Mouse (Mus musculus) kidney, adult 2 months (tissue): ENCODE data around the gene Gpr85. TPM values are rescaled to one million over a fixed set of nuclear protein-coding genes. Genes with fewer than 3 reads are reported as not detected.
A peak's percentile ranks its signal among the peaks of the same experiment; 100 is the strongest.

Experiments used
- DNase-seq: peaks from one replicate; pipeline ENCODE4 v3.0.0; 2021
- H3K27ac ChIP-seq: fragments of 200-500 bp; 2 replicates; pipeline ENCODE4 v1.5.1; 2012; ENCODE audit warnings: low read depth, low read length, control low read depth, inconsistent platforms; ENCODE audit not compliant: insufficient read depth
- H3K27me3 ChIP-seq: fragments of 200-500 bp; replicated peaks from 2 replicates; pipeline ENCODE4 v1.6.1; 2012; ENCODE audit warnings: mild to moderate bottlenecking, moderate library complexity, low read length, inconsistent platforms; ENCODE audit not compliant: control insufficient read depth, insufficient read depth
- H3K36me3 ChIP-seq: fragments of 200-500 bp; 2 replicates; pipeline ENCODE4 v1.6.1; 2012; ENCODE audit warnings: mild to moderate bottlenecking, moderate library complexity, low read length, inconsistent platforms; ENCODE audit not compliant: control insufficient read depth, insufficient read depth
- H3K4me1 ChIP-seq: fragments of 200-500 bp; 2 replicates; pipeline ENCODE4 v1.6.1; 2011; ENCODE audit warnings: low read length; ENCODE audit not compliant: control insufficient read depth, insufficient read depth
- H3K4me3 ChIP-seq: fragments of 200-500 bp; 2 replicates; pipeline ENCODE4 v1.5.1; 2011; ENCODE audit warnings: mild to moderate bottlenecking, low read depth, low read length, control low read depth; ENCODE audit not compliant: insufficient read depth
- CTCF ChIP-seq: fragments of 200-500 bp; conservative IDR thresholded peaks from 2 replicates; pipeline ENCODE4 v1.5.1; 2011; ENCODE audit warnings: low read depth, mild to moderate bottlenecking, control low read depth, low read length, moderate library complexity, mixed read lengths; ENCODE audit not compliant: insufficient read depth, insufficient read length
- POLR2A ChIP-seq: fragments of 200-500 bp; IDR thresholded peaks from one replicate; pipeline ENCODE4 v1.6.1; 2011; ENCODE audit warnings: low read depth, low read length, control low read depth
- WGBS: fragments of 180-500 bp; shearing (Covaris S2); methylation state at CpG from one replicate; pipeline ENCODE4 v1.1.7; 2018; 5-methylcytosine and 5-hydroxymethylcytosine counted together
- polyA plus RNA-seq: library from polyadenylated mRNA; depleted of rRNA; stranded (reverse); fragments of >200 nt; gene quantifications from 2 replicates; pipeline ENCODE4 v1.2.3, GENCODE M21; 2012

Gene Gpr85
- polyA plus RNA-seq, 1 experiment, result 1.1 TPM

DNA sequence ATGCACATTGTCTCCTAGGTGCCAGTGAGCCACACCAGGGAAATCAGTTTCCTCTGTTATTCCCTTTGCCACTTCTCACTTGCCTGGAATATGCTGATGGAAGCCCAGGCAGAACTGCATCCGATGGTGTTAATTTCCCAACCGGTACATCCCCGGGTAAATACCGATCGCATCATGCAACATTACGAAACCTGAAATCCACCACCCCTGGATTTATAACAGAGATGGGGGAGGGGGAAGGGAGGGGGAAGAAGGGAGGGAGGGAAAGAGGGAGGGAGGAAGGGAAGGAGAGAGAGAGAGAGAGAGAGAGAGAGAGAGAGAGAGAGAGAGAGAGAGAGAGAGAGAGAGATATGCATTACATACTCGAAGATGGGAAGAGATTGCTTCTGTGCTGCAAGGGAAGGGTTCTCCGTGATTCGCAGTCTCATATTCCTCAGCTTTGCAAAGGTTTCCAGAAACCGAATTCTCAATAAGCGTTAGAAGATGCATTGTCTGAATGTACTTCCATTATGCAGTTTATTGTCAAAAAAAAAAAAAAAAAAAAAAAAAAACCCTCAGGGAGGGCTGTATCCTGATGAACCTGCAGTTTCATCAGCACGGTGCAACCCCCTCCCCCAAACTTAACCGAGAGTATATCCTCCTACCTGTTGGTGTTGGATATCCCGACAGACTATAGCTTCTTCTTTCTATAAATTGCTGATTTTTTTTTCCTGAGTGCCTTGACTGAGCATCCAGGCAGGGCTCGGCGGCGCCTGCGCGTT is 1.6 kb downstream of the Gpr85 start:
- no peak for DNase-seq

DNA sequence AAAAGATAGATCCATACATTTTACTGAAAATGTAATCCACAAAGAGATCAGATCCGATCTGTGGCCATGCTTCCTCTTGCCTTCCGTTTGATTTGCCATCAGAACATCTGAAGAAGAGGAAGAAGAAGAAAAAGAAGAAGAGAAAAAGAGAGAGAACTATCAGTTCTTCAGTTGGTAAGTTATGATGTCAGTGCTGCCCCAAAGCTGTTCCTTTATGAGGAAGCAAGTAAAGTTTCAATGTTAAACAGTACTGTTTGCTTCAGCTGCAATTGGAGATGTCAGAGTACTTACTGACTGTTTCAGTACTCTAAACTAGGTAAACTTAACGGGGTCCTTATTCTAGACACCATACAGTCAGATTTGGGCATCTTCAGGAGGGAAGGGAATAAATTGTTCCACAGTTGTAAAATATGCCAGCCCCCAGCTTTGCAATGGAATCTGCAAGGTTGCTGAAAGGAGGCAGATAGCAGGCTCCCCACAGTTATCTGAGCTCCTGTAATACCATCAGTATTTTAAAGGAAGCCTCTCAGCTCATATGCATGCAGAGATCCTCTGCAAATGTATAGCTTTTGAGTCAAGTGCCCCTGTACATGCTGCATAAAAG is 2.7 kb downstream of the Gpr85 start:
- no peaks in the 10 kb centered on the region for H3K27me3 ChIP-seq
- TF ChIP-seq POLR2A (no peak), CTCF (no peak)
- no peak for DNase-seq
- WGBS, result 81% methylated on average over 3 of the region's 3 CpGs
- no peak overlapping the region for H3K4me3 ChIP-seq
- H3K4me1 ChIP-seq, result no peaks in the 10 kb centered on the region
- H3K36me3 ChIP-seq, result no peaks in the 10 kb centered on the region
- no peak overlapping the region for H3K27ac ChIP-seq

More for the DNA sequence above, 1.6 kb downstream of the Gpr85 start:
- Histone ChIP-seq H3K4me1 (no peaks in the 10 kb centered on the region), H3K27ac (no peak overlapping the region), H3K27me3 (no peaks in the 10 kb centered on the region), H3K36me3 (no peaks in the 10 kb centered on the region), H3K4me3 (peak overlapping the region; percentile 85)
- 1% methylated on average over 19 of the region's 19 CpGs for WGBS
- TF ChIP-seq POLR2A (no peak), CTCF (no peak)

DNA sequence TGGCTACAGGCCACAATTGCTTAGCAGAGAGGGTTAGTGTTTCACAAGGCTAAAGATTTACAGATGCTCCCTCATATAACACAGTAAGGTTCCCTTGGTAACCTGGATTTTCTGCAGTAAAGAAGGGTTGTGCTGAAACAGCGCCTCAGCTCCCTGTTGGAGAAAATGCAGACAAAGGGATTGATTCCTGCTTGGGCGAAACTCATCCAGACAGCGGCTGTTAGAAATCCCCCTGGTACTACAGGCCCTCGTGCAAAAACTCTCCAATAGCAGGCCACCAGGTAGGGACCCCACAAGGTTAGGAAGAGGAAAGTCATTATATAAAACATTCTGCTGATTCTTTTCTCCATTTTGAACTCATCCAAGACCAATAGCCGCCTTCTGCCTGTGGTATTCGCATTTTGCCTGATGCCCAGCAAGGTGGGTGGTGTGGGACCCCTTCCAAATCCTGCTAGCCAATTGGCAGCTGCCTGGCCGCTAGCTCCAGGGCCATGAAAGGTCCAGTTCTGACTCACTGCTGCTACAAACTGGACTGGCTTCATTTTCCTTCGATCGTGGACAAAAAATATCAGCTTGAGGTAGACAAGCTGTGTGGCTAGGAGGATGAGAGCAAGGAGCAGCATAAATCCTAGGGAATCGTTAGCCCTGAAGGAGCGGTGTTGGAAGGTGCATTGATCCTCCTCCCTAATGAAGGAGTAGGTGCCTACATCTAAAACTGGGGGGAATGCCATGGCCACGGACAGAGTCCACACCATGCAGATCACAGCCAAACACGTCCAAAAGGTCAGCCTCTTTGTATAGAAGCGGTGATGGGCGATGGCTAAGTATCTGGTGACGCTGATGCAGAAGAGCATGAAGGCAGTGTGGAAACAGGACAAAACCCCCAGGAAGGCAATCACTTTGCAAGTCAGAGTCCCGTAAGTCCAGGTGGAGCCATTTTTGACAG is 3.7 kb downstream of the Gpr85 start:
- no peak overlapping the region for H3K4me3 ChIP-seq
- no peaks in the 10 kb centered on the region for H3K36me3 ChIP-seq
- H3K27me3 ChIP-seq, result no peaks in the 10 kb centered on the region
- 63% methylated on average over 17 of the region's 17 CpGs for WGBS
- no peak for DNase-seq
- H3K27ac ChIP-seq, result no peak overlapping the region
- TF ChIP-seq CTCF (no peak), POLR2A (no peak)
- no peaks in the 10 kb centered on the region for H3K4me1 ChIP-seq

DNA sequence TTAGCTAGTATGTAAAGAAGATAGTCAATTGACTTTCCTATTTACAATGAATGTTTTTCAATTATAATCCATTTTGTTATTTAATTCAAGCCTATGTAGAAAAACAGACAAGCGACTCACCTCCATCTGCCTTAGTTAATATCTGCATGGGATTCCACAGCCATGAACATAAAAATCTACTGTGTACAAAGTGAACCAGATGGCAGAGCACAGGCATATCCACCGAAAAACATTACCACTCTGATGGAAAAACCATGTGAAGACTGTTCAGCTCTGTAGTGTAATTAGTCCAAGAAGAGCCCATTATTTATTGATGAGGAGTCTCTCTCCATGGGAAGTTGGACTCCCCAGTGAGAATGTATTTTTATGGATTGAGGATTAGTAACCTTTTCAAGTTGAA is 7.0 kb downstream of the Gpr85 start:
- TF ChIP-seq CTCF (no peak), POLR2A (no peak)
- Histone ChIP-seq H3K27ac (no peak overlapping the region), H3K4me3 (no peak overlapping the region), H3K36me3 (no peaks in the 10 kb centered on the region), H3K4me1 (no peaks in the 10 kb centered on the region), H3K27me3 (no peaks in the 10 kb centered on the region)
- WGBS, result 84% methylated on average over 2 of the region's 2 CpGs
- DNase-seq, result no peak

DNA sequence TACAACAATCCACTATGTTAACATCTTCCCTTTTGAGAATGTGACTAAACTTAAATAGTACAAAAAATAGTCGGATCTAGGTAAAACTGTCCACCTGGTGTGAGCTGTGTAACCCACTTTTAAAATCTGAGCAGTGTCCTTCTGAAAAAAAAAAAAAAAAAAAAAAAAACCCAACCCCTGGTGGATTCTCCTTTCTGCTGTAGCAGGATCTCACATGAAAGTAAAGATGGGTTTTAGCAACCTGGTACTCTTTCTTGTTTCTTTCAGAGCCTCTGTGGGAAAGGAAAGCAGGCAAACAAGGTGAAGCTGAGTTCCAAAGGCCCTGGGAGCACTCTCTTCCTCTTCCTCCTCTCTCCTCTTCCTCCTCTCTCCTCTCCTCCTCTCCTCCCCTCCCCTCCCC is 10.9 kb downstream of the Gpr85 start:
- TF ChIP-seq POLR2A (no peak), CTCF (no peak)

DNA sequence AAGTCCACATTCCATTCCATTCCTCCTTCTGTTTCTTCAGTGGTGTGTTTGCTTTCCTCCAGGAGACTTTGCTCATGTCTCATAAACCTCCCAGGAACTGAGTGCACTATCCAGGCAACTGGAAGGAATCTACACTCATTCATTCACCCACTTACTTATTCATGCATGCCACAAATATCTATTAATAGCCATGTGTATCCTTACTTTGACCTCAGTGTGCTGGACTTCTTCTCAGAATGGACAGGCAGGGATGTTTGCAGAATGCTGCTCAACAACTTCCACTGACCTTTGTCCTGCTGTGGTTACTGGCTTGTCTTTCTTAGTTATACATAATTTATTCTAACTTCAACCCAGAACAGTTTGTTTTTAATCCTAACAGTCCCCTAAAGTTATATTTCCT is 23.1 kb downstream of the Gpr85 start:
- Histone ChIP-seq H3K27me3 (no peaks in the 10 kb centered on the region), H3K4me1 (peaks cover 7% of the 10 kb centered on the region; the same call in 1 of the 2 replicates), H3K4me3 (no peak overlapping the region), H3K27ac (no peak overlapping the region; the same call in 1 of the 2 replicates), H3K36me3 (no peaks in the 10 kb centered on the region)
- no peak for TF ChIP-seq CTCF
- no peak for TF ChIP-seq POLR2A
- DNase-seq, result peak; percentile 91

More for the DNA sequence above, 10.9 kb downstream of the Gpr85 start:
- no peaks in the 10 kb centered on the region for H3K4me1 ChIP-seq
- WGBS, result 76% methylated on average over 1 of the region's 1 CpGs
- DNase-seq, result no peak
- no peaks in the 10 kb centered on the region for H3K27me3 ChIP-seq
- H3K27ac ChIP-seq, result no peak overlapping the region
- no peaks in the 10 kb centered on the region for H3K36me3 ChIP-seq
- H3K4me3 ChIP-seq, result no peak overlapping the region

DNA sequence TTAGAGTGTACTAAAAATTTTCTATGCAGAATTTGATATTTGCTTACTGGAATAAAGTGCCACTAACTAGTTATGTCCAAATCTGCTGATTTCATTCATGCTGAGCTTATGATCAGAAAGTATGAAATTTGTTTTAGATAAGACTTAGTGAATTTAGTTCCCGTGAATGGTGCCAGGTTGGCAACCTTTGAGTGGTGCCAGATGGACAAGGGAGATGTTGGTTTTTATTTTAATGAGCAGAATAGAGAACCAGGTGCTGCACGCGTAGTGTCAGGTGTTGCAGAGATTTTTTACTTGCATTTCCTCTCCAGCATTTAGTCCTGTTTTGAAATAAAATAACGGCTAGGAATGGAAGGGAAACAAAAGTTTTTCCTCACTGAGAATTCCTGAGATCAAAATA is 27.6 kb downstream of the Gpr85 start:
- TF ChIP-seq POLR2A (no peak), CTCF (no peak)
- 82% methylated on average over 4 of the region's 4 CpGs for WGBS
- no peak for DNase-seq
- H3K4me1 ChIP-seq, result peaks cover 3% of the 10 kb centered on the region; the same call in 1 of the 2 replicates
- H3K27ac ChIP-seq, result no peak overlapping the region
- no peaks in the 10 kb centered on the region for H3K27me3 ChIP-seq
- no peaks in the 10 kb centered on the region for H3K36me3 ChIP-seq
- H3K4me3 ChIP-seq, result no peak overlapping the region
